Mouse (Mus musculus) frontal cortex, postnatal 10 days (tissue): ENCODE measurements around the gene Snx18.
A peak's percentile ranks its signal among the peaks of the same experiment; 100 is the strongest.

Experiments
- DNase-seq, 2 experiments: peaks; one replicate each; pipeline ENCODE4 v3.0.0; 2022; ENCODE audit warnings: low spot score in 2 of 2, mixed read lengths in 1 of 2

Snx18 gene

DNA sequence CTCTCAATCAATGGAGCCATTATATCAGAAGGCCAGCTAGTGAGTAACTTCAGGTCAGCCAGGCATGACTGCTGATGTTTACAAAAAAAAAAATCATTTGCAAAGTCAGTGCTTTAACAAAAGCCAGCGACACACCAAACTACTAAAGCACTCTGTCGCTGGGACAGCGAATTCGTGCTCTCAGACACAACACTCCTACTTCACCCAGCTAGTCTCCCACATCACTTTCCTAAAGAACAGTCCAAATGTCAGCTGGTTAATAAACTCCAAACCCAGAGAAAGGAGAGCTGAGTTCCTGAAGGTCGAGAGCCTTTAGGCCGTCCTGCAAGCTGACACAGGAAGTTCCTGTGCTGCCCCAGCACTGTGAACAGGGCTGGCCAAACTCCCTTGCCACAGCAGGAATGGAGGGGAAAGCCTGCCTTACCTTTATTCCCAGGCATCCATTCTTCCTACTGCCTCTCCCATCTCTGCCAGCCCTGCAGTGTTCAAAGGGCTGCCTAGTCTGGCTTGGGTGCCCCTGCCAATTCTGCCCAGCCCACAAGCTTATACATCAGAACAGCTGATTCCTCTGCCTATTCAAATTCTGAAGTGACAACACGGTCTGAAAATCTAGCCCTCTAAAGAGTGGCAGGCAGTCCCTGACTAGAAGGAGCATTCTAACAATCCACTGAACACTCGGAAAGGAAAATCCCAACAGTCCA is 2.2 kb downstream of the Snx18 start:
- DNase-seq = no peak

DNA sequence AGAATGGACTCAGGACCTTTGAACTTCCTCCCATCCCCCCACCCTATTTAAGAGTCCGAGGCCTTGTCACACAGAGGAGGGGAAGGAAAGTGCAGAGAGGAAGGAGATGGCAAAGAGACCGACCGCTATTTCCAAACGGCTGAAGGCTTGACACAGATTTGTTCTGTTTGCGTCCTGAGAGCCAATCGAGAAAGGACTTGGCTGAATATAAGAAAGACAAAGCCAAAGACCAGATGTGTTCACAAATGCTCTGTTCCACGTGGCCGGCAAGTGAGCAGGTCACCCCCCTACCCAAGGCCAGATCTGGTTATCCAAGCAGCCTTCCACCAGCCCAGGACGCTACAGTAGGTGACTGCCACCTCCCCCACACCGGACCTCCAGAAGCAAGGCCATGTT is 2.8 kb downstream of the Snx18 start:
- DNase-seq = peak in 1 of 2 experiments; percentile 32

DNA sequence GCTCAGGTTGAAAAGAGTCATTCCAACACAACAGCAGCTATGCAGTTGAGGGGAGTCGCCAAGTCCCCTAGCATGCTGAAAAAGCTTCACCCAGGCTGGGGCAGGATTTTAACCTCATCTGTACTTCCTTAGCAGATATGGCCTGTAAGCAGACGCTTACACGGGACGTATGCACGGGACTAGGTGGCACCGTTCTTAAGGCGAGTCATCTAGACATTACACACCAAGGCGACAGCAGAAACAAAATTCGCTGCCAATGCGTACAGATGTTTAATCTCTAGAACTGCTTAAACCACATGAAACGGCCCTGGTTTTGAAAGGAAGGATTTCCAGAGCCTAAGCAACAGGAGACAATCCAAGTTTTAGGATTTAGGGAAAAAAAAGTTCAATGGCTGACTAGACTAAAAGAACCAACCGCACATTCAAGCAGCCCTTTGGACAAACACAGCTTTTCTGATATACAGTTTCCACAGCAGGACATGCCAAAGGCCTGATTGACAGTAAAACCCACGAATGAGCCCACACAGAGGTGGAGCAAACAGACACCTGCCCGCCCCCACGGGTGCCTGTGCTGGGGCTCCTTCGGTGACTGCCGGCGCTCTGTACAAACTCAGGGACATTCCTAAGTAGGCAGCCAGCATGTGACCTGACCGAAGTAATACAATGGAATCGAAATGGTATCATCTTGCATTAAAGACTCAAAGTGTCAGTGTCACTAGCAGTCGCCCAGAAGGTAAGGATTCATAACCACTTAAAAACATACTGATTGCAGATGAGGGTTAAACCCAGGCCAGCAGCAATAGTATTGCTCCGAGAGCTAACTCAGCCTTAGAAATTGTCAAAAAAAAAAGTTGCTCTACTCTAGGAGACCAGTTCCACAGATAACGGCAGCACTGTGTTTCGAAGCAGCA is 3.5 kb downstream of the Snx18 start:
- peak; percentile 34 to 63 for DNase-seq

- DNase-seq = no peak
Observed at GRCm38 (mm10) chr13:113613882-113614281, 4.5 kb downstream of the Snx18 start.

DNA sequence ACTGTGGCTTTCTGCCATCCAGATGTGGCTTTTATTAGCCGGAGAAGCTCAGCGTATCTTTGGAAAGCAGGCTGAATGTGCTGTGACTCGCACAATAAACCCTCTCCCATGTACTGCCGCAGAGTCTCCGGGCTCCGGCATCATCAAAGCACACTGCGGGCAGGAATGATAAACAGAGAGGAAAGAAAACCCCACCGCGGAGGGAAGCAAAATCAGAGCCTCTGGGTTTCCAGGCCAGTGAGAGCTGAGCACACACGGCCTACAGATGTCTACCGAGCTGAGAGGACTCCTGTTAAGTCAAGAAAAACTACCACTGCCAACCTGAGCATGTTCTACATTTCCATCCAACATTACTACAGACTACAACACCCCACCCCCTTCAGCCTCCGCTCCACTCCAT is 5.0 kb downstream of the Snx18 start:
- DNase-seq = no peak

DNA sequence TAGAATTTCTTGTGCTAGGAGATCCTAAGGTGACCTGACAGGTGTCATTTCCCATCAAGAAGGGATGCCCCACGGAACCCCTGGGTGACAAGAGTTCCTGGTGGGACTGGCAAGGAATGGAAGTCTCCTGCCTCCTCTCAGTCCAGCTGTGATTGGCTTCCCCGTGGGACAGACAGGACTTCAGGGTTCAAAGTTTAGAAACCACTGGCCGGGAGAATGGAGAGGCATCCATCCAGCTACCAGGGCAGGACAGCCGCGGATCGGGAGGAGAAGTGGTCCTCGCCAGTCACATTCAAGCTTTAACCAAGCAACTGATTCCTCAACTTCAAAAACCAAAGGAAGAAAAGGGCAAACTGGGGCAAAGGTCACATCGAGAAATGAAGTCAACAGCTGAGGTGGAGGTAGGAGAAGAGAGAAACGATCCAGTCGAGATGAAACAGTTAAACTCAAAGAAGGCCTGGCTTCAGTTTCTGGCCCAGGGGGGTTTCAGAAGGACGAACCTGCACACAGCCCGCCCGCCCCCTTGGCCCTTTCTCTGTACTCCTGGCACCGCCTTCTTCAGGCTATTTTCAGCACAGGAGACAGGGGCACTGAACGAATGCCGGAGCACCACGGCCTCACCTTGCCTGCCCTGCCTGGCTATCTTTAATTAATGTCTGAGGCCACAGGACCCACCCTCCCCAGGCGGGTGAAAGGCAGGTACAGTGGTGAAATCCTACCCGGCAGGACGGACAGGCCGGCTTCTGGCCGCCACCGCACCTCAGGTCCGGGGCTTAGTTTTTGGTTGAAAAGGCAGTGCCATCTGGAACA is 6.0 kb downstream of the Snx18 start:
- DNase-seq = no peak

GRCm38 (mm10) chr13:113610732-113611500 is 7.4 kb downstream of the Snx18 start:
- no peak for DNase-seq

GRCm38 (mm10) chr13:113609429-113609828 is 8.9 kb downstream of the Snx18 start:
- DNase-seq = no peak

- DNase-seq = no peak
Observed at GRCm38 (mm10) chr13:113607821-113608220, 10.5 kb downstream of the Snx18 start.

- DNase-seq = no peak
Observed at GRCm38 (mm10) chr13:113607371-113607770, 11.0 kb downstream of the Snx18 start.

GRCm38 (mm10) chr13:113606741-113607358 is 11.5 kb downstream of the Snx18 start:
- DNase-seq = no peak

DNA sequence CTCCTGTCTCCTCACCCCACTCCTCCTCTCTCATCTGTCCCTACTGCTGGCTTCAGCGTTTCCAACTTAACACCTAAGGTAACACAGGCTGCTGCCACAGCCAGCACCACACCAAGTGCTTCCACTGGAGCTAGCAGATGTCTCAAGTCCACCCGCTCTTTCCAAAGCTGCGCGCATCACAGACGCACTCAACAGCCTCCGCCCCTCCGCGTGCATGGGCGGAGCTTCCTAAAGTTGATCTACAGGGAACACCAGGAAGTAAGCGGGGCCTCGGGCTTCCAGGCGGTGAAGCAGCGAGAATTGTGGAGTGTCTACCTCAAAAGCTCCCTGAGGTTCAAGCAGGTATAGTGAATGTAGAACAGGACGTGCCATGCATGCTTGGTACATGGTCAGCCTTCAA is 12.2 kb downstream of the Snx18 start:
- no peak for DNase-seq

DNA sequence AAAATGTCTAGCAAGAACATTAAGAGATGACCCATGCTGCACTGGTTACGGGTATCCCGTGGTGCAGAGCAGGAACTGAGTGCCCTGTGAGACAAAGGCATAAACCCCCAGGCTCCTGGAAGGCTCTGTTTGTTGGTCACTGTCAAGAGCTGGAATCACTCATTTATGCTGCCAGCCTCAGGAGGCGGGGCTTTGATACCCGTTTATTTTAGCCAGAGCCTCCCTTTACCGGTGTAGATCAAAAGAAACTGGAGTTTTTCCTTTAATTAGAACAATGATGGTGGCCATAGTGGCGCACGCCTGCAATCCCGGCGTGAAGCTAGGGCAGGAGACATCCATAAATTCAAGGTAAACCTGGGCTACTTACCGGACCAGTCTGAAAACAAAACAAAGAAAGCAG is 12.7 kb downstream of the Snx18 start:
- DNase-seq = no peak

DNA sequence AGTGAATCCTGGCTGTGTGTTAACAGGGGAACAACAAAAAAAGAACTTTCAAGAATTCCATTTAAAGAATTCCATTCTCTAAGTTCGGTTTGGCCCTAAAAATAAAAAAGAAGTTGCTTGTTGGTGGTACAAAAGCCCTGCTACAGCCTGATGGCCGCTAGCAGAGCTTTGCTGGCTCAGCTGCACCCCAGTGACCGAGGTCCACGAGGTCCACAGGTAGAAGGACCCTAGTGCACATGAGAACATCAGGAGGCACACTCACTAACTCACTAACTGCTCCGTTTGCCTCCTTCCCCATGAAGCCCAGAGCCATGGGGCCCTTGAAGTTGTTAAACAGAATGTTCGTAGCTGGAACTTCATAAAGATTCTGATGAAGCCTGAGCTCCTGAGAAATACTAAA is 14.0 kb downstream of the Snx18 start:
- no peak for DNase-seq

DNA sequence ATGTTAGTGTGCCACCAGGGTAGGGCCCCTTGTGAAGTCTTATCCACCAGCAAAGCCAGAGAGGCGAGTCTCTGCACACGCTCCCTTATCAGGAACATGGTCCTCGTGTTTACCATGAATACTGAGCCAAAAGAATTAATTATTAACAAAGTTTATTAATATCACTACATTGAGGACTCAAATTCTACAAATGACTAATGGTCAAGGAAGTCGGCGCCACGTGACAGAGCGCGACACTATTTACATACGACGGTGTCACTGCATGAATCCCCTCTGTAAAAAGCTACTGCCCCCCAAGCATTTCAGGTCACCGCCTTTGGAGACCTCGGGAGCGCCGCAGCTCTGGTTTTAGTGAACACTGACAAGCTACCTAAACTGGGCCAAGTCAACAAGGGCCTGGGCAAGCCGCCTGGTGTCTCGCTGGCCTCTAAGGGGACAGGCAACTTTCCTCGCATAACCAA is 15.5 kb downstream of the Snx18 start:
- no peak for DNase-seq

GRCm38 (mm10) chr13:113601831-113602604 is 16.3 kb downstream of the Snx18 start:
- DNase-seq = no peak

- DNase-seq = no peak
Observed at GRCm38 (mm10) chr13:113600531-113601463, 17.6 kb downstream of the Snx18 start.

DNA sequence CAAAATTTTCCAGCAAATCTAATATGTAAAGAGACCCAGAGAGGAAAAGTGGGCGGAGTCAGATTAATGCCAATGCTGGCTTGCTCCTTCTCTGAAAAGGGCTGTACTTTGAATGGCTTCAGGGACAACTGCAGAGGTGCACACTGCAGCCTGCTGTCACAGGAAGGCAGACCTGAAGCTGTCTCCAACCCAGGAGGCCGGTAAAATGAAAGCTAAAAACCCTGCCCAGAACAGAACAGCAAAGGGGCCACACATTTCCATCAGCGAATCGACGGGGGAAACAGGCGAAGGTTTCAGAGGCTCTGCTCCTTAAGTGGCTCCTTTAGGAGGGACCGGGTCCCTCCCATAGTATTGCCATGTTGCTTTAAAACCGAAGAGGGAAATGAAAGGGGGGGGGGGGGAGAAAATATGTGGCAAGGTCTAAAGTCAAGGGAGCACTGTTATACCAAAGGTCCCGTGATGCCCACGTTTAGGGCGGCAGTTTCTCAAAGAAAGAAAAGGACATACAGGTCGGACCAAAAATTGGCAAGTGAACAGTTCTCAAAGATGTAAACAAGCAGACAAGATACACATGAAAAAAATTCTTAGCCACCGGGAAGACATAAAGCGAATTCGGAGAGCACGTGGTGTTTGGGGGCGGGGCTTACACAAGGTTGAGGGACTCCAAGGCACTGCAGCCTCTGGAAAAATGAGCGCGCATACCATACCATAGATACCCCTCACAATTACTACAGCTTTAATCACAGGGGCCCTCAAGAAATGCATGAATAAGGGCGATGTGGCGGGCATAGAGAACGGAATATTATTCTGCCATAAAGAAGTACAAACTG is 18.4 kb downstream of the Snx18 start:
- DNase-seq = no peak
